Mouse (Mus musculus): ENCODE data around the gene Tppp. TPM values are rescaled to one million over a fixed set of nuclear protein-coding genes. Genes with fewer than 3 reads are reported as not detected.

Tppp gene
- polyA plus RNA-seq, 1 experiment from 2014 or later = 0.87 TPM

DNA sequence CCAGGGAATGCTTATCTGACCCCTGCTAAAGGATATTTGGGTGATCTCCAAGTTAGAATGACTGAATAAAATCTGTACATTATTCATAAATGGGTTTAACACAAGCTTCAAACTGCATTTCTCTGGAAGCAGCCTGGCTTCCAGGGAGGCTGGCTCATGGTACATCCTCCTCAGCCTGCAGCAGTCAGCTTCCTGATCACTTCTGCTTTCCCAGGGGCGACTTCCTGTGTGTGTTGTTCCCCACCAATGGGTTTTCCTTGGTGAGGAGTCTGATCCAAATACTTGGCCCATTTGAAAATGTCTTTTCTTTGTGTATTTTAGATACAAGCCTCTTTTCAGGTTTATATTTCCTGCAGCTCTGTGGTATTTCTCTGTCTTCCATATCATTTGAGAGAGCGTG is 19.8 kb downstream of the Tppp start:
- Histone ChIP-seq H3K4me1 (no peaks in the 10 kb centered on the region), H3K36me3 (no peaks in the 10 kb centered on the region), H3K4me2 (replicated peaks) (no peak overlapping the region), H3K9ac (no peak overlapping the region), H3K9me3 (no peaks in the 10 kb centered on the region), H3K27me3 (no peaks in the 10 kb centered on the region), H3K27ac (no peak overlapping the region), H3K4me3 (no peak overlapping the region)
- no peak for ATAC-seq (ENCODE audit: low FRiP score, low read depth)
- 77% methylated on average over 2 of the region's 2 CpGs for WGBS

DNA sequence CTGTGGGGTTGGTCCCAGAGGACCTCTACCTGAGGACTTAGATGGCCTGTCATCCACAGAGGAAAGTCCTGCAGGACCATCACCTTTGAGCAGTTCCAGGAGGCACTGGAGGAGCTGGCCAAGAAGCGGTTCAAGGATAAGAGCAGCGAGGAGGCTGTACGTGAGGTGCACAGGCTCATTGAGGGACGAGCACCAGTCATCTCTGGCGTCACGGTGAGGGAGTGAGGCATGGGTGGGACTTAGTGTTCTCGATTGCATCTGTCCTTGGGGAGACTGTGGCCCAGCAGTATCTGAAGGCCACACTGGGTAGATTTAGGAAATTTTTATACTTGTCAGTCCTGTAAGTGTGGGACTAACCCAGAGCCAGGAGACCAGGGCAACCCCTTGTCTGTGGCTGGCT is 21.5 kb downstream of the Tppp start:
- H3K4me2 ChIP-seq (replicated peaks) = no peak overlapping the region

DNA sequence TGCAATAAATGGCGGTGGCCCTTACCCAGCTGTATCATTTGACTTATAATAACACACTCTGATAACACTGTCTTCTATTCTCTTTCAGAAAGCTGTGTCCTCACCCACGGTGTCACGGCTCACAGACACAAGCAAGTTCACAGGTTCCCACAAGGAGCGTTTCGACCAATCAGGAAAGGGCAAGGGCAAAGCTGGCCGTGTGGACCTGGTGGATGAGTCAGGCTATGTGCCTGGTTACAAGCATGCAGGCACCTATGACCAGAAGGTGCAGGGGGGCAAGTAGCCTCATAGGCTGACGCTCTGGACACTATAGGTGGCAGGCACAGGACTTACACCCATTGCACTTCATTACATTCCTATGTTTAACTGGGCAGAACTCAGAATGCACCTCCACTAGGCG is 21.9 kb downstream of the Tppp start:
- peaks cover 4% of the 10 kb centered on the region for H3K36me3 ChIP-seq
- ATAC-seq (ENCODE audit: low FRiP score, low read depth) = no peak
- no peaks in the 10 kb centered on the region for H3K27me3 ChIP-seq
- H3K4me3 ChIP-seq = no peak overlapping the region
- WGBS = 81% methylated on average over 8 of the region's 8 CpGs
- H3K4me1 ChIP-seq = no peaks in the 10 kb centered on the region
- no peak overlapping the region for H3K4me2 ChIP-seq (replicated peaks)
- no peaks in the 10 kb centered on the region for H3K9me3 ChIP-seq
- H3K9ac ChIP-seq = no peak overlapping the region
- H3K27ac ChIP-seq = no peak overlapping the region

More for the DNA sequence above, 21.5 kb downstream of the Tppp start:
- Histone ChIP-seq H3K27ac (no peak overlapping the region), H3K4me3 (no peak overlapping the region), H3K36me3 (peaks cover under 1% of the 10 kb centered on the region; the same call in 1 of the 2 replicates), H3K9ac (no peak overlapping the region), H3K4me1 (no peaks in the 10 kb centered on the region), H3K9me3 (no peaks in the 10 kb centered on the region), H3K27me3 (no peaks in the 10 kb centered on the region)
- WGBS = 87% methylated on average over 7 of the region's 7 CpGs
- no peak for ATAC-seq (ENCODE audit: low FRiP score, low read depth)

DNA sequence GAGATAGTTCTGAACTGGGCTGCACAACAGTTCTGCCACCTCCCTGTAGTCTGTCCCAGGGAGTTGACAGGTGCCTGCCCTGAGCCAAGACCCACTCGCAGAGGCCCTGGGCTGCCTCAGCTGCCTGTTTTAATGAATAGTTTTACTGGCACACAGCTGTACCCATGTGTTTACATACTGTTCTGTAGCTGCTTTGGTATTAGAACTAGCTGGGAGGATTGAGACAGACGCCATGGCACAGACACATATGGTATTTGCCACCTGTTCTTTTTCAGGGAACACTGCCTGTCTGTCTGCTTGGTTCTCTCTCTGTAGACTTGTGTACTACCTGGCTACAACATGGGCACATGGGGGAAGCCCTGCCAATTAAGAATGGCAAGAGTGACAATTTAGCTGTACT is 25.5 kb downstream of the Tppp start:
- H3K9ac ChIP-seq = no peak overlapping the region
- no peak overlapping the region for H3K27ac ChIP-seq
- no peaks in the 10 kb centered on the region for H3K4me1 ChIP-seq
- H3K4me3 ChIP-seq = no peak overlapping the region
- no peak for ATAC-seq (ENCODE audit: low FRiP score, low read depth)
- H3K27me3 ChIP-seq = no peaks in the 10 kb centered on the region
- WGBS = 76% methylated on average over 2 of the region's 2 CpGs
- no peak overlapping the region for H3K4me2 ChIP-seq (replicated peaks)
- H3K9me3 ChIP-seq = no peaks in the 10 kb centered on the region
- peaks cover 31% of the 10 kb centered on the region for H3K36me3 ChIP-seq

DNA sequence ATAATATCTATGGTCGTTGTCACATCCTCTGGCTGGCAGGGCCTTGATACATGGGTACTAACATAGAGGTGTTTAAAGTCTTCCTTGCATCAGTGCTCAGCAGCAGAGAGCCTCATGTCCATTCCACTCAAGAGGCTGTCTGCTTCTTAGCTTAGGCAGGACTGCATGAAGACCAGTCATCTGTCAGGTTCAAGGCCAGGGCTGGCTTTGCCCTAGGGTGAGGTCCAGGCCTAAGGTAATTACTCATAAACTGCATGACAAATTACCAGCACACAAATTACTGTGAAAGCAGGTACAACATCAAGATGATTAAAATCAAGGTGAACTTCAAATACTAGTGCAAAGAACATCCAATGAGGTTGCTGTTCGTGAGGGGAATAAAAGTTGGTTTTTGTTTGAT is 26.6 kb downstream of the Tppp start:
- ATAC-seq (ENCODE audit: low FRiP score, low read depth) = no peak
- Histone ChIP-seq H3K9ac (no peak overlapping the region), H3K4me2 (replicated peaks) (no peak overlapping the region), H3K36me3 (peaks cover 41% of the 10 kb centered on the region), H3K9me3 (no peaks in the 10 kb centered on the region), H3K27me3 (no peaks in the 10 kb centered on the region), H3K4me3 (no peak overlapping the region), H3K27ac (no peak overlapping the region), H3K4me1 (no peaks in the 10 kb centered on the region)
- 93% methylated on average over 2 of the region's 2 CpGs for WGBS

DNA sequence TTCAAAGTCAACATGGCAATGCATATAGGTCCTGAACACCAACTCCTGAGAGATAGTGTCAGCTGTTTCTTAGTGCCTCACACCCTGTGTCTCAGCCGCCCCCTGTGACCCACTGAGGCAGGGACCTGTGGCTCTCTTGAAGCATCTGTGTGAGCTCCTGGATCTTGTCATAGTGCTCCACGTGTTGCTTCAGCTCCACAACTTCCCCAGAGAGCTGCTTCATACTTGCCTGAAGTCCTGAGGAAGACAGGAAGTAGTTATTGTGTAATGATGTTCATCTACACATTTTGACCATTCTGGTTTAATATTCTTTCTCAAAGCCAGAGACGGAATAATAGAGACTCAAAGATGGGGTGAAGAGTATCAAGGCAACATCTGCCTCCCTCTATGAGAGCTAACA is 30.7 kb downstream of the Tppp start:
- ATAC-seq (ENCODE audit: low FRiP score, low read depth) = no peak
- Histone ChIP-seq H3K9me3 (no peaks in the 10 kb centered on the region), H3K9ac (no peak overlapping the region), H3K36me3 (peaks cover 73% of the 10 kb centered on the region), H3K27ac (no peak overlapping the region), H3K4me2 (replicated peaks) (no peak overlapping the region), H3K27me3 (no peaks in the 10 kb centered on the region), H3K4me3 (no peak overlapping the region), H3K4me1 (no peaks in the 10 kb centered on the region)
- 85% methylated on average over 3 of the region's 3 CpGs for WGBS

DNA sequence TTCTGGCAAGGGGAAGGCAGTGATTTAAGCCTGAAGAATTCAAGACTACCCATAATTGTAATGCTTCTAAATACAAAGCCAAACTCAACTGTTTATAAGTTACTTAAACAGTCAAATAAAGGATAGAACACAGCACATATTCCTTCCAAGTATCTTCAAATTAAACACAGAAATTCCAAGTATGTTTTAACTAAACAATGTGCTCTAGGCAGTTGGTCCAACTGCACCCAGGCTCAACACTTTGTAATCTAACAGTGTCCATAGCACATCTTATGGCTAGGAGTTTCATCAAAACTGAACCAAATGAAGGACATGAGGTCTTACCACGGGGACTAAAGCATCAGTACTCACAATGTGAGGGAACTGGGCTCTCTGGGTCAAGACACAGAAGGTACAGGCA is 47.0 kb downstream of the Tppp start:
- H3K9me3 ChIP-seq = no peaks in the 10 kb centered on the region
- H3K4me3 ChIP-seq = no peak overlapping the region
- peaks cover 3% of the 10 kb centered on the region for H3K4me1 ChIP-seq
- no peak overlapping the region for H3K4me2 ChIP-seq (replicated peaks)
- H3K36me3 ChIP-seq = peaks cover 52% of the 10 kb centered on the region
- WGBS = 83% methylated on average over 1 of the region's 1 CpGs
- H3K27ac ChIP-seq = no peak overlapping the region
- H3K9ac ChIP-seq = no peak overlapping the region
- ATAC-seq (ENCODE audit: low FRiP score, low read depth) = no peak
- H3K27me3 ChIP-seq = no peaks in the 10 kb centered on the region

DNA sequence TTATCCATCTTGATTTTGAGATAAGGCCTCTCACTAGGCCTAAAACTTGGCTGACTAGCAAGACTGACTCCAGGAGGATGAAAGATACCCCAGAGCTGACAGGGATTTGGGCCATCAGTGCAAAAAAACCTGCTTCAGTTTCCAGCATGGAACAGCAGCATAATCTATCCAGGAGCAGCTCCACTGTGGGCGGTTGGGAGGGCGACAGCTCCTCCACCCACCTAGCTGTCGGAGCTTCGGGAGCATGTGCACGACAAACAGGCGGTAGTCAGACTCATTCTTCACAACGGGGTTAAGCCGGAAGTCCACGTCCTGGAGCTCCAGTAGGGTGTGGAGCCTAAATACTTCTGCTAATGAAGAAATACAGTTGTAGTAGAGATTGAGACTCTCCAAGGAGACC is 48.9 kb downstream of the Tppp start:
- no peak overlapping the region for H3K9ac ChIP-seq
- no peak overlapping the region for H3K4me2 ChIP-seq (replicated peaks)

DNA sequence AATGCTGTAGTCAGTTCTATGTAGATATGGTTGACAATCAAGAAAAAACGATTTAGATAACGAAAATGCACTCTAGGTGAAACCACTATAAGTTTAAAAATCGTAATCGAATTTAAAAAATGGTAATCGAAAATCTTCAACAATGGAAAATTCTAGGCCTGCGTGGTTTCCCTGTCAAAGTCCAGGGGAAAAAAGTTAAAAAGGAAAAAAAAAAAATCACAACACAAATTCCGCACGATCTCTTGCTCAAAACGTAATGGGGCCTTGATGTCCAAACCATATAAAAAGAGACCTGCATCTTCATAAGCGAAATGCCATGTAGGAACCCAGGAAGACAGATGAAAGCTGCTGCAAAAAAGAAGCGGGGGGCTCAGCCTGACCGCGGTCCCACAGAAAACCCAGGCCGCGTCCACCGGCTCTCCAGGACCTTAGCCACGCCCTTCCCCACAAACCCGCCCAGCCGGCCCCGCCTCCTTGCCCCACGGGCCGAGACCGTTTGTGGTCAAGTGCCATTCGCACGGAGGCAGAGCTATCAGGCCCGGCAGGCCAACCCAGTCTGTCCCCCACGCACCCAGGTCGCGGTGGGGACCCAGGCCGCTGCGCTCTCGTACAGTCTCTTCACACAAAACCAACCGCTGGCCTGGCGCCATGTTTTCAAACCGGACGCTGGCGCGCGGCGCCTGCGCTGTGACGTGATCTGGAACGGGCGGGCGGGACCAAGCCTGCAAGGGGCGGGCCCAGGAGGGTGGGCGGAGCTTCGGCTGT is 52.6 kb downstream of the Tppp start, which contains the start of gene Cep72:
Cep72 (minus strand) TSS at position 687 of the 765 bp plus-strand sequence.
- Histone ChIP-seq H3K4me3 (peak within 1 kb of the TSS; percentile 70), H3K27me3 (no peaks in the 10 kb centered on the region), H3K4me1 (peaks cover 3% of the 10 kb centered on the region), H3K4me2 (replicated peaks) (peak within 1 kb of the TSS; percentile 61), H3K9me3 (no peaks in the 10 kb centered on the region), H3K36me3 (peaks cover 24% of the 10 kb centered on the region), H3K27ac (peak within 1 kb of the TSS; percentile 79), H3K9ac (peak within 1 kb of the TSS; percentile 84)
- WGBS = 3% methylated on average over 48 of the region's 48 CpGs
- peak; percentile 98 for ATAC-seq (ENCODE audit: low FRiP score, low read depth)

More for the DNA sequence above, 48.9 kb downstream of the Tppp start:
- Histone ChIP-seq H3K27me3 (no peaks in the 10 kb centered on the region), H3K27ac (no peak overlapping the region), H3K9me3 (no peaks in the 10 kb centered on the region), H3K36me3 (peaks cover 35% of the 10 kb centered on the region), H3K4me1 (peaks cover 3% of the 10 kb centered on the region), H3K4me3 (no peak overlapping the region)
- WGBS = 94% methylated on average over 9 of the region's 9 CpGs
- no peak for ATAC-seq (ENCODE audit: low FRiP score, low read depth)

DNA sequence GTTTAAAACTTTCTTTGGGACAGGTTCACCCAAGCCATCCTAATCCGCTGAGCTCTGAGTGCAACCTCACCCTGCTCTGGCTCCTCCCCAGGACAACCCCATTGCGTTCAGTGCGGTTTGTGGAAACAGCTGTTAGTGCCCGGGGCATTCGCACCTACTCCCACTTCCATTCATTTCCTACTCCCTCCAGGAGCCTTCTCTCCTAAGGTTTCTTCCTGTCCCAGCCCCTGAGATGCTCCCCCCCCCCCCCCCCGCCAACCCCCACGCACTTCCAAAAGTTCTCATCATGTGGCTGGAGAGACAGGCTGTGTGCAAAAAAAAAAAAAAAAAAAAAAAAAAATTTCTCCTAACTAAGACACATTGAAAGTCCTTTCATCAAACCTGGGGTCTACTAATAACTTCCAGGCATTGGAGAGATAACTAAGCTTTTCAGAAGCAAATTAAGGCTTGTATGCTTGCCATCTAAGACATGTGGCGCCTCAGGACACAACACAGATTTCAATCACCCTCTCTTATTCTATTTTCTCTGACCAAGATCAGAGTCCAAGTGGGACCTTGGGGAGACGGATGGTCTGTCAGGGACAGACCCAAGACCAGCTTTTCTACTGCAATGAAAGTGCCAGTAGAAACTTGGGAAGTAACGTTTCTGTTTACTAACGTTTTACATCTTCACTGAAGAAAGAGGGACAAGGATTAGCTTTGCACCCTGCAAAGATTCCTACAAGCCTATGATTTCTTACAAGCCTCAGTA is 53.3 kb downstream of the Tppp start:
- 19% methylated on average over 11 of the region's 11 CpGs for WGBS
- peaks cover 3% of the 10 kb centered on the region for H3K4me1 ChIP-seq
- H3K4me2 ChIP-seq (replicated peaks) = peak overlapping the region; percentile 61
- peak overlapping the region; percentile 70 for H3K4me3 ChIP-seq
- H3K27me3 ChIP-seq = no peaks in the 10 kb centered on the region
- no peaks in the 10 kb centered on the region for H3K9me3 ChIP-seq
- H3K9ac ChIP-seq = no peak overlapping the region
- no peak overlapping the region for H3K27ac ChIP-seq
- peaks cover 16% of the 10 kb centered on the region for H3K36me3 ChIP-seq
- no peak for ATAC-seq (ENCODE audit: low FRiP score, low read depth)

DNA sequence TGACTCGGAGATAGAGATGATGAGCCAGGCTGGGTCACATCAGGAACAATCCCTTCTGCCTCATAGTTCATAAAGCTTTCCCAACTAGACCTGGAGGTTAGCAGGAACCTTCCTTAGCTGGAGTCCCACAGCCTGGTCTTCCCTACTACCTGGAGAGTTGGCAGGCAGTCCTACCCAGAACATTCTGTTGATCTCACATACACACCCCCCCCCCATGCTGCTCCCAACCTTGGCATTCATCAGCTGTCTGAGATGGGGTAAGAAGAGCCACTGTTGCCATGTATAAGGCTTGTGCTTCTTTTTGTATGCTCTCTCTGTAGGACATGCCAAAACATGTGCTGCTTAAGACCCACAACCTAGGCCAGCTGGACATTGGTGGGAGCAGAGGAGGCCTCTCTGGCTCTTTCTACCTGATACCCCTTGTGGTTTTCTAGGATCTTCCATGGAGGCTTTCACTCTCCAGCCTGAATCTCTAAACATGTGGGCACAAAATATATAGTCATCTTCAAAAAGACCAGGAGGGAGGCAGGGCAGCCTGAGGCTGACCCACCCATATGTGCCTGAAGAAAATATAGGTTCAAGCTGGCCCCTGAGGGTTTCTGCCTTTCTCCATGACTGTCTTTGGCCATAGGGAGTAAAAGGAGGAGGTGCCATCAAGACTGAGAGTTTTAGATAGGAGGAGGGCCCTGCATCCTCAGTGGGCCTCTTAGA is 54.3 kb downstream of the Tppp start:
- ATAC-seq (ENCODE audit: low FRiP score, low read depth) = no peak
- Histone ChIP-seq H3K4me2 (replicated peaks) (no peak overlapping the region), H3K27me3 (no peaks in the 10 kb centered on the region), H3K27ac (no peak overlapping the region), H3K9ac (no peak overlapping the region), H3K9me3 (no peaks in the 10 kb centered on the region), H3K4me3 (no peak overlapping the region), H3K4me1 (peaks cover 3% of the 10 kb centered on the region), H3K36me3 (peaks cover 7% of the 10 kb centered on the region; the same call in 1 of the 2 replicates)
- 79% methylated on average over 1 of the region's 1 CpGs for WGBS

DNA sequence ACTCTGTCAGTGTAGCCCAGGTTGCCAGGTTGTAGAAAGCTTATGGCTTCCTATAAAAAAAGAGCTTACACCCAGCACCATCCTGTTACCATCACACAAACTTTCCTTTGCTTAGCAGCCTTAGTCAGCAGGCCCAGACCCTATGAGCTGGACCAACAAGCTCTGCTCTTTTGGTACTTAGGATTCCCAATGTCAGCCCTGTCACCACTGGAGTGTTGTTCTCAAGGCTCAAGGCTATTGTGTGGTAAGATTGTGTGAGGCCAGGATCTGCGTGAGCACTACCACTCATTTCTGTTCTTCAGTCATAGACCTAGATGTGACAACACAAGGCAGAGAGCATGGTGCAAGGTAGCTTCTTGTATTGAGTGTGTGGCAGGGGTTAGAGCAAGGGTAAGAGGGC is 57.4 kb downstream of the Tppp start:
- no peaks in the 10 kb centered on the region for H3K36me3 ChIP-seq
- no peaks in the 10 kb centered on the region for H3K4me1 ChIP-seq
- no peak overlapping the region for H3K4me3 ChIP-seq
- WGBS = 85% methylated on average over 1 of the region's 1 CpGs
- H3K9ac ChIP-seq = no peak overlapping the region
- no peak for ATAC-seq (ENCODE audit: low FRiP score, low read depth)
- H3K27ac ChIP-seq = no peak overlapping the region
- no peak overlapping the region for H3K4me2 ChIP-seq (replicated peaks)
- no peaks in the 10 kb centered on the region for H3K9me3 ChIP-seq
- H3K27me3 ChIP-seq = no peaks in the 10 kb centered on the region
